In genomic region chr6:141311615-141312014, GRCm38 (mm10) we compare ENCODE assay signal across 12 mouse cellular contexts.
DNase-seq lines count a peak whose midpoint lies in the region; ATAC-seq lines count a peak whose summit lies in the region.
"Had no signal": no experiment of that assay in that cellular context is flagged by ENCODE, and none has a peak within 500 bp of the region (broad histone marks: within the 10 kb centered on the region; RNA-seq: fewer than 3 reads in every experiment).

No protein-coding gene starts in this region.

- H3K4me1 ChIP-seq in kidney, embryonic 15.5 days, result peaks cover 23% of the 10 kb centered on the region
- peaks cover 9% of the 10 kb centered on the region for H3K4me1 ChIP-seq in heart, embryonic 16.5 days (ENCODE audit: control insufficient read depth, insufficient read depth, low read length)
- H3K4me1 ChIP-seq in lung, embryonic 16.5 days (replicated peaks; ENCODE audit: control insufficient read depth, insufficient read depth, low read length), result no peaks in the 10 kb centered on the region
- H3K4me1 ChIP-seq: embryonic facial prominence, embryonic 15.5 days; hindbrain, embryonic 12.5 days had no signal

- no peak for DNase-seq in kidney, postnatal 25 days
- peak; percentile 16 for DNase-seq in gastrocnemius, postnatal 25 days
- no peak for DNase-seq in layer of hippocampus, postnatal 14 days (ENCODE audit: low spot score in 2 of 2)
- no peak for DNase-seq in cerebellum, adult 11-12 months
- DNase-seq: cerebellum, adult 8-10 months; forebrain, postnatal 0 days; left cerebral cortex, postnatal 4 days had no signal

- 39% methylated on average over 6 of the region's 6 CpGs for WGBS in kidney, embryonic 15.5 days
- 76% methylated on average over 6 of the region's 6 CpGs for WGBS in heart, embryonic 16.5 days
- WGBS in lung, embryonic 16.5 days, result 50% methylated on average over 6 of the region's 6 CpGs

- ATAC-seq in kidney, embryonic 15.5 days (replicated peaks; ENCODE audit: low FRiP score), result peak; percentile 71
- ATAC-seq in heart, embryonic 16.5 days (replicated peaks; ENCODE audit: extremely low read depth, insufficient read depth, low FRiP score), result peak; percentile 14; the same call in 1 of the 2 replicates
- peak; percentile 90 for ATAC-seq in lung, embryonic 16.5 days (ENCODE audit: low read depth)
- ATAC-seq: forebrain, postnatal 0 days had no signal

- H3K36me3 ChIP-seq in kidney, embryonic 15.5 days, result no peaks in the 10 kb centered on the region
- no peaks in the 10 kb centered on the region for H3K36me3 ChIP-seq in heart, embryonic 16.5 days (ENCODE audit: control insufficient read depth, insufficient read depth)
- H3K36me3 ChIP-seq in lung, embryonic 16.5 days (ENCODE audit: control insufficient read depth, insufficient read depth, low read length), result no peaks in the 10 kb centered on the region
- H3K36me3 ChIP-seq: embryonic facial prominence, embryonic 15.5 days; hindbrain, embryonic 12.5 days had no signal

- H3K27me3 ChIP-seq in kidney, embryonic 15.5 days, result no peaks in the 10 kb centered on the region
- H3K27me3 ChIP-seq in heart, embryonic 16.5 days (ENCODE audit: control insufficient read depth, insufficient read depth, low read length), result no peaks in the 10 kb centered on the region
- H3K27me3 ChIP-seq in lung, embryonic 16.5 days (ENCODE audit: control insufficient read depth, insufficient read depth, low read depth, low read length), result no peaks in the 10 kb centered on the region
- H3K27me3 ChIP-seq: embryonic facial prominence, embryonic 15.5 days; hindbrain, embryonic 12.5 days had no signal

- H3K4me2 ChIP-seq in kidney, embryonic 15.5 days, result no peak overlapping the region
- no peak overlapping the region for H3K4me2 ChIP-seq in heart, embryonic 16.5 days (ENCODE audit: low read depth, low read length)
- no peak overlapping the region for H3K4me2 ChIP-seq in lung, embryonic 16.5 days (ENCODE audit: low read depth, low read length)
- H3K4me2 ChIP-seq: embryonic facial prominence, embryonic 15.5 days; hindbrain, embryonic 12.5 days had no signal

- no peaks in the 10 kb centered on the region for H3K9me3 ChIP-seq in kidney, embryonic 15.5 days (replicated peaks)
- no peaks in the 10 kb centered on the region for H3K9me3 ChIP-seq in heart, embryonic 16.5 days (replicated peaks; ENCODE audit: control insufficient read depth, low read length)
- no peaks in the 10 kb centered on the region for H3K9me3 ChIP-seq in lung, embryonic 16.5 days (ENCODE audit: control insufficient read depth, low read length)
- H3K9me3 ChIP-seq: embryonic facial prominence, embryonic 15.5 days; hindbrain, embryonic 12.5 days had no signal

- no peak overlapping the region for H3K9ac ChIP-seq in kidney, embryonic 15.5 days
- H3K9ac ChIP-seq in heart, embryonic 16.5 days (ENCODE audit: low read length), result no peak overlapping the region
- H3K9ac ChIP-seq in lung, embryonic 16.5 days (ENCODE audit: low read length), result no peak overlapping the region
- H3K9ac ChIP-seq: embryonic facial prominence, embryonic 15.5 days; forebrain, postnatal 0 days; hindbrain, embryonic 12.5 days had no signal

- H3K4me3 ChIP-seq in kidney, embryonic 15.5 days (replicated peaks), result no peak overlapping the region
- H3K4me3 ChIP-seq in heart, embryonic 16.5 days (ENCODE audit: low read length), result no peak overlapping the region
- no peak overlapping the region for H3K4me3 ChIP-seq in lung, embryonic 16.5 days (ENCODE audit: low read length)
- H3K4me3 ChIP-seq: embryonic facial prominence, embryonic 15.5 days; hindbrain, embryonic 12.5 days had no signal

- H3K27ac ChIP-seq in kidney, embryonic 15.5 days, result peak overlapping the region; percentile 70
- no peak overlapping the region for H3K27ac ChIP-seq in heart, embryonic 16.5 days (ENCODE audit: low read length)
- H3K27ac ChIP-seq in lung, embryonic 16.5 days (ENCODE audit: low read length), result peak overlapping the region; percentile 43; the same call in 1 of the 2 replicates
- H3K27ac ChIP-seq: embryonic facial prominence, embryonic 15.5 days; hindbrain, embryonic 12.5 days had no signal

Comparison
In these comparisons a context has a peak if more than half of its experiments do, and no peak if none do; other contexts are left out.
1. ATAC-seq: peak in every context shown above with its lines; median percentile 90 in lung, embryonic 16.5 days; 71 in kidney, embryonic 15.5 days; 14 in heart, embryonic 16.5 days.